Mouse (Mus musculus): Measurements from ENCODE around the gene Slc30a4. TPM values are rescaled to one million over a fixed set of nuclear protein-coding genes. Genes with fewer than 3 reads are reported as not detected.
A peak's percentile ranks its signal among the peaks of the same experiment; 100 is the strongest.

Slc30a4 gene
- 19.7 and 20.4 TPM in 2 replicates for total RNA-seq (2017)

DNA sequence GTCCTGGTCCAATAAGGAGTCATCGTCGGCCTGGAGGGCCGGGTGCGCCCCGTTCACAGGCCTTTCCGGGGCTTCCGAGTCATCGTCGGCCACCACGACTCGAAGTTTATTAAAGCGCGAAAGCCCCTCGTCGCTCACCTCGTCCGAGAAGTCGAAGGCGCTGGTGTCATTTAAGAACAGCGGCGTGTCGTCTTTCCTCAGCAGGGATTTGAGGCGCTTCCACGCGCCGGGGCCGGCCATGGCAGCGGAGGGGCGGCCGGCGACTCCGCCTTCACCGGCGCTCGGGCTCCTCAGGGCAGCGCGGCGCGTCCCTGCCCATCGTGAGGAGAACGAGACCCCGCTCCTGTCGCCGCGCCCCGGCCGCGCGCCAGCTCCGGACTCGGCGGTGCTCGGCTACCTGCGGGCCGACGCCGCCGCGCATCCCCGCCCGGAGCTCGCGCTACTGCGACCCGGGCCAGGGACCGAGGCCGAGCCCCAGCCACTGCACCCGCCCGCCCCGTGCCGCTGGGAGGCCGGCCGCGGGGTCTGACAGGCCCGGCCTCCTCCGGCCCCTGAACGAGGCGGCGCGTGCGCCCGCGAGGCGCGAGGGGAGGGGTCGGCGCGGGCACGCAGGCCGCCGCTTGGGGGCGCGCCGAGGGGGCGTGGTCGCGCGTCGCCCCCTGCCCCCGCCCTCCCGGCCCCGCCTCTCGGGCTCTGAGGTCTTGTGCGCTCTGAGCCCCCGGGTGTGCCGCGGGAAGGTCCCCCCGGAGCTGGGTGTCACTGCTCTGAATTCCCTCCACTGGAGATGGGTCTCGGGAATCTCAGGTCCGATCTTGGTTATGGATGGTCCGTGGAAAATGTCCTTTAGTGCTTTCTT, at the start of gene Slc30a4:
TSS of gene Slc30a4 (minus strand) at position 483 of the 856 bp plus-strand sequence.
- ATAC-seq (replicated peaks in 1 of 2; ENCODE audit: insufficient read depth in 1 of 2, low FRiP score in 2 of 2, low TSS enrichment in 1 of 2, low read depth in 1 of 2, poor library complexity in 2 of 2, severe bottlenecking in 2 of 2) = peak; percentile 43 to 47; a peak in 3 of 4 replicates

DNA sequence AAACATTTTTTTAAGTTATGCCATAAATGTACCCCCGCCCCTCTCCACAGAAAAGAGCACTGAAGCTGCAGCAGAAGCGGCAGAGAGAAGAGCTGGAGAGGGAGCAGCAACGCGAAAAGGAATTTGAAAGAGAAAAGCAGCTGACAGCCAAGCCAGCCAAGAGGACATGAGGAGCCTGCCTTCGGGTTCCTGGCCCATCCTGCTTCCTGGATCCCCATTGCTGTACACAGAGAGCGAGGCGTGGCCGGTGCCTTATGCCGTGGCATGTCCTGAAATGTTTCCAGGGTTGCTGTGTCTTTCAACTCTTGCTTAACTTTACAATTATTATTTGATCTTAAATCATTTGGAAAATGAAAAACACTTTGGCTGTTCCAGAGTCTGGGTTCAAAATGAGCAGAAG, 44.0 kb upstream of the Slc30a4 start:
- no peak for ATAC-seq (replicated peaks in 1 of 2; ENCODE audit: insufficient read depth in 1 of 2, low FRiP score in 2 of 2, low TSS enrichment in 1 of 2, low read depth in 1 of 2, poor library complexity in 2 of 2, severe bottlenecking in 2 of 2)

DNA sequence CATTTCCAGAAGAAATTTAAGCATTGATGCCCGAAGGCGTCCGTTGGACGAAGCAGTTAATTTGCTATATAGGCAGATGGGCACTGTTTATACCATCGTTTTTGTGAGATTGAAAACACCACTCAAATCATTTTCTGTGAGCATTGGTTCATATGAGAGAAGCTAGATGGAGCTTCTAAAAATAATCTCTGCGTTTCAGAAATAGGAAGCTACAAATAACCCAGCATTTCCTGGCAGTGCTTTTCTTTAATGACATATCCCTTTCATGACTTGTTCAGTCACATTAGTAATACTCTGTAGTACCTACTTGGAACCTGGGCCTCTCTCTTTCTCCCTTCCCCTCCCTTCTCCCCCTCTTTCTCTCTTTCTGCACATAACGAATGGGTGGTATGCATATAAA, 36.6 kb upstream of the Slc30a4 start:
- no peak for ATAC-seq (replicated peaks in 1 of 2; ENCODE audit: insufficient read depth in 1 of 2, low FRiP score in 2 of 2, low TSS enrichment in 1 of 2, low read depth in 1 of 2, poor library complexity in 2 of 2, severe bottlenecking in 2 of 2)

DNA sequence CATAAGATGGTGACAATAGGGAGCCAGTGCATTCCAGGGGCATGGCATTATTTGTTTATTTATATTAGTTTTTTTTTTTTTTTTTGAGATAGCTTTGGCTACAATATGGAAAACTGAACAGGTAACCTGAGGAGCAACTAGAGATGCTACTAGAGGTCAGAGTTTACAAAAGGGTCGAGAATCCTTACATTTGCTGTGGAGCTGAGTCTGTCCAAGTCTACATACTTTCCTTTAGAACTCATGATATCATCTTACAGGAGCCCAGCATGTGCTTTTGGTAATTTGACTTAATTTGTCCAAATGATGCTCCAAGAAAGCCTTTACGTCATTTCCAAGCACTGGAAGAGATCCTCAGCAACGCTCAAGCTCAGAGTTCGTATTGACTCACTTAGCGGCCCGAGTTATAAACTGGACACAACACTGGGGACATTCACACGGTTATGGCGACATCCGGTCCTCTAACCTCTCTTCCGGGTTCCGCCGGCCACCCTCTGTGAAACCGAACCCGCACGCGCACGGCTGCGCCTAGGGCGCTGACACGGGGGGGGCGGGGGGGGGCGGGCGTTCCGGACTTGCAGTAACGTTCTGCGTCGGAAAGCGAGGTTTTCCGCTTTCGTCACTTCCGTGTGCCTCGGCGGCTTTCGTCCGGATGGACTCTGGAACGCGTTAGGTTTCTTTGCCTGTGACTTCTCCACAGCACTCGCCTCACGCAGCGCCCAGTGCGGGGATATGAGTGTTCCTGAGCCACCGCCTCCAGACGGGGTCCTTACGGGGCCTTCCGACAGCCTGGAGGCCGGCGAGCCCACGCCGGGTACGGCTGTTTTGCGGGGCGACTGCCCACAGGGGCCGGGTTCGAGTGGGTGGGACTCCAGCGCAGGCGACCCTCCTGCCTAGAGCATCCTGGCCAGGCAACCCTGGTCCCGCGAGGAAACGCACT, 35.7 kb upstream of the Slc30a4 start, which contains the start of gene Bloc1s6:
TSS of gene Bloc1s6 (plus strand) at position 610 of the 937 bp plus-strand sequence.
- ATAC-seq (replicated peaks in 1 of 2; ENCODE audit: insufficient read depth in 1 of 2, low FRiP score in 2 of 2, low TSS enrichment in 1 of 2, low read depth in 1 of 2, poor library complexity in 2 of 2, severe bottlenecking in 2 of 2) = peak; percentile 84 to 93

DNA sequence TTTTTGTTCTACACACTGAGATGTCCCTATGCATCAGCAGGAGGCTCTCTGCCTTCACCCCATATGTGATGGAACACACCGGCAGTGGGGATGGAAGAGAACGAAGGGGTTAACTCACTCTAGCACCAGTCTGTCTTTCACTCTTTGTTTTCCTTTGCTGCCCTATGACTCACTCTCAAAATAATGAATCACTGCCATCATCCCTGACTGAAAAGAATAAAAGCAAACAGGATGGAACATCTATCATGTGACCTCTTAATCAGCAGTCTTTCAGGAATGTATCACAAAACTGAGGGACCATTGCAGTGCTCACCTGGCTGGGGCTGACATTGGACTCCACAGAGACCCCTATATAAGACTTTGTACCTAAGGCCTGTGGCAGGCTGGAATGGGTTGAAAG, 29.0 kb upstream of the Slc30a4 start:
- ATAC-seq (replicated peaks in 1 of 2; ENCODE audit: insufficient read depth in 1 of 2, low FRiP score in 2 of 2, low TSS enrichment in 1 of 2, low read depth in 1 of 2, poor library complexity in 2 of 2, severe bottlenecking in 2 of 2) = no peak

DNA sequence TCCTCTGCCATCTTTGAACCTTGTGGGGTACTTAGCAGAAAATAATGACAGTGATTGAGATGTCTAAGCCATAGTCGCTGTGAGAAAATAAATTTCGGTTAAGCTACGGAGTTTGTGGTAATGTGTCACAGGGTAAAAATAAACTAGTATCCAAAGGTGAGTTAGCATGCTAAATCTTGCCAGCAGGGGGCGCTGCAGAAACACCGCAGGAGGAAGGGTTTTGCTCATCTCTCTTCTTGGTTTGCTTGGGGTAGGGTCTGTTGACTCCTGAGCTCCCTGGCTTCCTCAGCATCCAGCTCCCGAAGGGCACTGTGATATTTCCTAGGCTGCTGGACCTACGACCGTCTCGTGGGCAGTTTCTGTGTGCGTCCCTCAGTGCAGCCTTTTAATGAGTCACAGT, 23.1 kb upstream of the Slc30a4 start:
- ATAC-seq (replicated peaks in 1 of 2; ENCODE audit: insufficient read depth in 1 of 2, low FRiP score in 2 of 2, low TSS enrichment in 1 of 2, low read depth in 1 of 2, poor library complexity in 2 of 2, severe bottlenecking in 2 of 2) = peak in 1 of 2 experiments; percentile 39; a peak in 2 of 4 replicates

DNA sequence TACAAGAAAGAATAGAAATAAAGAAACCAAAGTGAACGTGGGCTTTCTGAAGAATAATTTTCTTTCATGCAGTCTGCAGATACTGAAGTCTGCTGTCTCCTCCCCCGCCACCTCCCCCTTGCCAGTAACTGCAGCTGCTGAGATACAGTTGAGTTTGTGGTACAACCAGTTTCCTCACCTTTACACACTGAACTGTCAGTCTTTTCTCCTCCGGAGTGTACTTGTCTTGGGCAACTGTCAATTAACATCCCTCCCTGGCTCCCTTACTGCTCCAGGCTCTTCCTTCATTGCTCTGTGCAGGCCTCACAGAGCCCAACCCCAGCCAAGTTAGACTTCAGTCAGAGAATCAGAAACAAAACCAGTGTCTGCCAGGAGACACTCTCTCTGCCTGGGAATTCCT, 18.1 kb upstream of the Slc30a4 start:
- no peak for ATAC-seq (replicated peaks in 1 of 2; ENCODE audit: insufficient read depth in 1 of 2, low FRiP score in 2 of 2, low TSS enrichment in 1 of 2, low read depth in 1 of 2, poor library complexity in 2 of 2, severe bottlenecking in 2 of 2)

DNA sequence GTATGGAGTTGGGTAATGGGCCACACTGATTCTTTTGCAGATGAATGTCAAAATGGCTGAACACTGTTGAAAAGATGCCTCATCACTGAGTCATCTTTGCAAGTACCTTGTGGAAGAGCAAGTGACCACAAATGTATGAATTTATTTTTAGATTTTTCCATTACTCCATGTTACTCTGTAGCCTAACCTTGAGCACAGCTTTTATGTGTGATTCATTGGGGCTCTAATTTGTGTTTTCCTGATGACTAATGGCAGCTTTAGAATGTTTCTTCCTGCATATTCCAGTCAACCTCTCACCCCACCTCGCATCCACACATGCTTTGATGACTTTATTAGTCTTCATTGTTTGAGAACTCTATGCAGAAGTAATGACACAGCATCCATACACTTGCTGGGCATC, 16.8 kb upstream of the Slc30a4 start:
- ATAC-seq (replicated peaks in 1 of 2; ENCODE audit: insufficient read depth in 1 of 2, low FRiP score in 2 of 2, low TSS enrichment in 1 of 2, low read depth in 1 of 2, poor library complexity in 2 of 2, severe bottlenecking in 2 of 2) = no peak

DNA sequence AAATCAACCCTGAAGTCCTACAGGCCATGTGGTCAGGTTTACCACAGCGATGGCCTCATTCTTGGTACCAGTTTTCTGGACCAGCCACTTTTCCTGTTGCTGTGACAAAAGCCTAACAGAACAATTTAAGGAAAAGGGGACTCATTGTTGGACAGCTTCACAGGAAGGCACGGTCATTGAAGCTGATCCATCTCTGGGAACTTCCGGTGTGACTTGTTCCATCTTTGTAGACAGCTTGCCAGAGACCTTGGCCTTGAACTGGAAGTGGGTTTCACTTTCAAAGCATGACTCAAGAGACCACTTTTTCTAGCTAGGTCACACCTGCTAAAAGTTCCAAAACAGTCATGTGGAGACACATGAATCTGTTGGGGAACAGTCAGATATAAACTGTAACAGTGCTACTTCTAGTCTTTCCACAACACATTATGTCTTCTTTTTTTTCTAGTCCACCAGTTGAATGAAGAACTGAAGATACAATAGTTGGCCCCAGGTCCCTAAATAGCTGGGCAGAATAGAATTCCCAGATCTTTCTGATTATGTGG, 13.9 kb upstream of the Slc30a4 start:
- ATAC-seq (replicated peaks in 1 of 2; ENCODE audit: insufficient read depth in 1 of 2, low FRiP score in 2 of 2, low TSS enrichment in 1 of 2, low read depth in 1 of 2, poor library complexity in 2 of 2, severe bottlenecking in 2 of 2) = no peak

DNA sequence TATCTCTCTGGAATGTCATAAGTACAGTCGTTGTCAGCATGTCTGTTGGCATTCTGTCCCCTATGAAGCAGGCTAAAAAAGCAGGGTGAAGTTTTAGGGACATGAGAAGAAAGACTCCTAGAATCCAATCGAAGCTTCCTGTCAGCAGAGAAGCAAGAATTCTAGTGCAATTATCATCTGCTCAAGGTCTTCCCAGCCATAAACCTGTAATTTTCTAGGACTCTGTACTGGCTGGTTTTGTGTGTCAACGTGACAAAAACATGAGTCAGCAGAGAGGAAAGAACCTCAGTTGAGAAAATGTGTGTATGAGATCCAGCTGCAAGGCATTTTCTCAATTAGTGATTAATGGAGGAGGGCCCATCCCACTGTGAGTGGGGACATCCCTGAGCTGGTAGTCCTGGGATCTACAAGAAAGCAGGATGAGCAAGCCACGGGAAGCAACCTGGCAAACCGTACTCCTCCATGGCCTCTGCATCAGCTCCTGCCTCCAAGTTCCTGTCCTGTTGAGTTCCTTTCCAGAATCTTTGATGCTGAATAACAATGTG, 12.8 kb upstream of the Slc30a4 start:
- no peak for ATAC-seq (replicated peaks in 1 of 2; ENCODE audit: insufficient read depth in 1 of 2, low FRiP score in 2 of 2, low TSS enrichment in 1 of 2, low read depth in 1 of 2, poor library complexity in 2 of 2, severe bottlenecking in 2 of 2)

DNA sequence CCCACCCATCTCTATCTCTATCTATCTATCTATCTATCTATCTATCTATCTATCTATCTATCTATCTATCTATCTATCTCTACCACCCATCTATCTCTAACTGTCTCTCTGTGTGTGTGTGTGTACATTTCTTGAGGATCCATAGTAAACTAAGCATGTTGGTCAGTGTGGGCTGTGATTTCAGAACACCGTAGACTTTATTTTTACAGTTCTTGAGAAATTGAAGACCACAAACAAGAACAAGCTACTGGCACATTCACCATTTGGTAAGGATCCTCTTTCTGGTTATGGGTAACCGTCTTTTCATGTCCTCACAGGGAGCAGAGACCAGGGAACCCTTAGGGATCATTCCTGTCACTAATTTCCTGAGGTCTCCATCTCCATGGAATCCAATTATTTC, 10.4 kb upstream of the Slc30a4 start:
- no peak for ATAC-seq (replicated peaks in 1 of 2; ENCODE audit: insufficient read depth in 1 of 2, low FRiP score in 2 of 2, low TSS enrichment in 1 of 2, low read depth in 1 of 2, poor library complexity in 2 of 2, severe bottlenecking in 2 of 2)

DNA sequence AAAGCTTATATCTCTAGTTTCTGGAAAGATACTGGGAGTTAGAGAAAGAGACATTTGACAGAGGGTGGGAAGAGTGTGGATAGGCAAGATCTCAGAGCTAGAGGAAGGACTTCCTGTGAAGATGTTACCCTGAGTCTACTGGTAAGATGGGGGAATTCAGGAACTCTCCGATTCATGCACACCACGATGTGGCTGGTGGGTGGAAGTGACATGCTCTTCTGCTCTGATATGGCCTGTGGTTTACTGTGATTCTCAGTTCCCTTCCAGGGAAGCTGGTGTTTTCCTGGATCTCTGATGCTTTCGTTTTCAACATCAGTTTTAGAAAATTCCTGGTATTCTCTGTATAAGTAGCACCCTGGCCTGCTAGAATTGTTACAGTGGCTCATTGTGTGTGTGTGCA, 9.4 kb upstream of the Slc30a4 start:
- ATAC-seq (replicated peaks in 1 of 2; ENCODE audit: insufficient read depth in 1 of 2, low FRiP score in 2 of 2, low TSS enrichment in 1 of 2, low read depth in 1 of 2, poor library complexity in 2 of 2, severe bottlenecking in 2 of 2) = no peak

DNA sequence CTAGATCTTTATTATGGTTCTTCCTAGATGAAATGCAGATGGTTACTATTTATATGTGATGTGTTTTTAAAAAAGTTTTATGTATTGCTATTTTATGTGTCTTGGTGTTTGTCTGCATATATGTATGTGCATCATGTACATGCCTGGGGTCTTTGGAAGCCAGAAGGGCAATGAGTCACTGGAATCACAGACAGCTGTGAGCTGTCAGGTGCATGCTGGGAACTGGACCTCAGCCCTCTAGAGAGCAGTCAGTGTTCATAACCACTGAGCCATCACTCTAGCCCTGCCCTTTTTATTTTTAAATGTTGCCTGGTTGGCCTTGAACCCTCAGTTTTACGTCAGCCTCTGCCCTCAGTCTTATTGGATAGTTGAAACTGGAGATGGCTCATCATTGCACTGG, 6.7 kb upstream of the Slc30a4 start:
- ATAC-seq (replicated peaks in 1 of 2; ENCODE audit: insufficient read depth in 1 of 2, low FRiP score in 2 of 2, low TSS enrichment in 1 of 2, low read depth in 1 of 2, poor library complexity in 2 of 2, severe bottlenecking in 2 of 2) = no peak

DNA sequence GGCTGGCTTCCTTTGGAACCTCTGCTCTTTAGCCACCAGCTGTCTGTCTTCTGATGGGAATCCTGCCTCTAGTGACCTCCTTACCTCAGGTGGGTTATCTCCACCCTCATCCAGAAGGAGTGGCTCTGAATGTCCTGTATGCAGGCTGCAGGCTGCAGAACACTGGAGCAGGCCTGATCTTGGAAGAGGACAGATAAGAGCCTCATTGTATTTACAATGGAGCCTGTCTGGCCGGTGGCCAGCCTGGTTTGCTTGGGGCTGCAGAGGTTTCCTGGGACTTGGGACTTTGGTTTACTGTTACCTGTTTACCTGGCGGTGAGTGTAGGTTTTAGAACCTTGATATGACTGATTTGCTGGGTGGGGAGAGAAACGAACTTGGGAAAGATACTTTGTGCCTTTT, 5.6 kb upstream of the Slc30a4 start:
- ATAC-seq (replicated peaks in 1 of 2; ENCODE audit: insufficient read depth in 1 of 2, low FRiP score in 2 of 2, low TSS enrichment in 1 of 2, low read depth in 1 of 2, poor library complexity in 2 of 2, severe bottlenecking in 2 of 2) = no peak

DNA sequence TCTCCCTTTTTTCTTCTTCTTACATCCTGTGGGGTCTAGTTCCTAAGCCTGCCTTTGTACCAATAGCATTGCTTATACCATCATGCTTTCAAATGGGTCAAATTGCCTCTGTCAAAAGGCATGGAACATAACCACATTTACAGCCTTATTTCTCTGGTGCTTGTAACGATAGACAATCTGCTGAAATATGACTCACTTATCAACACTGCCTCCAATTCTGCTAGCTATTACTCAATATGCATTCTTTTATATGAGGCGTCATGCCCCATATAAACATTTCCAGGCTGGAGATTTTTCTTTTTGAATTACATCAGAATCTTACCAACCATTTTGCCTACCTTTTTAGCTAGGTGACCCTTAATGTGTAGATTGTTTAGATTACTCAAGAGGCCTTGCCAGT, 2.1 kb upstream of the Slc30a4 start:
- no peak for ATAC-seq (replicated peaks in 1 of 2; ENCODE audit: insufficient read depth in 1 of 2, low FRiP score in 2 of 2, low TSS enrichment in 1 of 2, low read depth in 1 of 2, poor library complexity in 2 of 2, severe bottlenecking in 2 of 2)

DNA sequence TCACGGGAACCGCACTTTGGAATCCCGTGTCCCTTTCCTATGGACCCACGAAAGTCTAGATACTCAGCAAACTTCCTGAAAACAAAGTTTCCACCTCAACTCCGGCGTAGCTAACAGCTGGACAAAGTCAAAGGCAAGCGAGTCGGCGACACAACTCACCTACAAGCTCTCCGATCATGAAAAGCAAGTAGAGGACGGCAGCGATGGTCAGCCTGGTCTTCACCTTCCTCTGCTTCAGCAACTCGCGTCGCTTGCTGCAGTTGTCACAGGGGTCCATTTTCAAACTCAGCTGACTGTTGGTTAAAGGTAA, 637 bp downstream of the Slc30a4 start:
- ATAC-seq (replicated peaks in 1 of 2; ENCODE audit: insufficient read depth in 1 of 2, low FRiP score in 2 of 2, low TSS enrichment in 1 of 2, low read depth in 1 of 2, poor library complexity in 2 of 2, severe bottlenecking in 2 of 2) = peak in 1 of 2 experiments; percentile 64; a peak in 2 of 4 replicates

DNA sequence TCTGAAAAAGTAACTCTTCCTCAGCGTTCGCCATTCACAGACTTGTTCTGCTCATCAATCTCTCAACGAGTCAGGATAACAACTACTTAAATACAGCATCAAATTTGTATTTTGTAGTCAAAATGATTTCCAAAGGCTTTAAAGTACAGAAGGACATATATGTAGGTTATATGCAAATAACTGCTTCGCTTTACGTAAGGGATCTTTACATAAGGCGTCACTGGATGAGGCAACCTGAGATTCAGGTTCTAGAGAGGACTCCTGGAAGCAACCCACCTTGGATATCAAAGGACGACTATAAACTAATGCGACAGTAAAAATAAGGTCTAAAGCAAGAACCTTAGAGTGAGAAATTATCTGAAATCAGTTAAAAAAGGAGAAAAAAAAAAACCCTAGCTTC, 1.5 kb downstream of the Slc30a4 start:
- ATAC-seq (replicated peaks in 1 of 2; ENCODE audit: insufficient read depth in 1 of 2, low FRiP score in 2 of 2, low TSS enrichment in 1 of 2, low read depth in 1 of 2, poor library complexity in 2 of 2, severe bottlenecking in 2 of 2) = no peak

DNA sequence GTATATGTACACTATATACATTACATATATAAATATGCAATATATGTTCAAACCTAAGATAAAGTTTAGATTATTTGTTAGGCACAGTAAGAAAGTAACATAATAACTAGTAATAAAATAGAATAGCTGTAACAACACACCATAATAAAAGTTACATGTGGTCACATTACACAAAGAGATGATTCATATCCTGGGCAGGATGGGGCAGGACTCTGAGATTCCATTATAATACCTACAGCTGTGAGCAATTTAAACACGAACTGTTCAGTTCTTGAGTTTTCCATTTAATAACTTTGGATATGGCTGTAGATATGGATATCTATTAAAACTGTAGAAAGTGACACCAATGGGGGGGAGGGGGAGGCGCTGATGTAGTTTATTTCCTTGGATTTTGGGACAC, 4.9 kb downstream of the Slc30a4 start:
- no peak for ATAC-seq (replicated peaks in 1 of 2; ENCODE audit: insufficient read depth in 1 of 2, low FRiP score in 2 of 2, low TSS enrichment in 1 of 2, low read depth in 1 of 2, poor library complexity in 2 of 2, severe bottlenecking in 2 of 2)
